8 mouse cellular contexts compared by ENCODE assay signal in genomic region chrX:60403764-60404667, GRCm38 (mm10).
A peak's percentile ranks its signal among the peaks of the same experiment; 100 is the strongest.
DNase-seq lines count a peak whose midpoint lies in the region; ATAC-seq and TF ChIP-seq lines count a peak whose summit lies in the region.

No protein-coding gene starts in this region.

- DNase-seq in G1E (ENCODE audit: low spot score) = peak; percentile 58
- DNase-seq in heart, postnatal 10 days = peak; percentile 71 to 73
- DNase-seq in layer of hippocampus, adult 18-20 months (ENCODE audit: low spot score in 2 of 2) = peak; percentile 10 to 16
- peak; percentile 76 for DNase-seq in ovary, postnatal 36 days (ENCODE audit: low spot score)
- DNase-seq in thymus, postnatal 14 days = peak; percentile 70

- H3K27ac ChIP-seq in forebrain, embryonic 12.5 days = peak overlapping the region; percentile 93
- peak overlapping the region; percentile 95 for H3K27ac ChIP-seq in lung, embryonic 16.5 days (ENCODE audit: low read length)

- H3K4me1 ChIP-seq in G1E (ENCODE audit: insufficient read depth, low read depth, low read length) = peaks cover 2% of the 10 kb centered on the region; the same call in 1 of the 2 replicates
- H3K4me1 ChIP-seq in forebrain, embryonic 12.5 days = peaks cover 15% of the 10 kb centered on the region
- H3K4me1 ChIP-seq in lung, embryonic 16.5 days (replicated peaks; ENCODE audit: control insufficient read depth, insufficient read depth, low read length) = no peaks in the 10 kb centered on the region

- WGBS in forebrain, embryonic 12.5 days = 17% methylated on average over 53 of the region's 126 CpGs
- 13% methylated on average over 39 of the region's 126 CpGs for WGBS in lung, embryonic 16.5 days

- no peaks in the 10 kb centered on the region for H3K36me3 ChIP-seq in G1E (replicated peaks)
- H3K36me3 ChIP-seq in forebrain, embryonic 12.5 days (replicated peaks) = no peaks in the 10 kb centered on the region
- no peaks in the 10 kb centered on the region for H3K36me3 ChIP-seq in lung, embryonic 16.5 days (ENCODE audit: control insufficient read depth, insufficient read depth, low read length)

- ATAC-seq in G1E (ENCODE audit: extremely low read depth, insufficient number of reproducible peaks, low FRiP score, poor library complexity, severe bottlenecking) = 0 out of 2 replicates have a peak, but pooled peaks have one; percentile 24
- ATAC-seq in cerebellum, adult (ENCODE audit: insufficient number of reproducible peaks, low FRiP score, low TSS enrichment) = peak; percentile 65
- ATAC-seq in forebrain, embryonic 12.5 days (ENCODE audit: low FRiP score) = peak; percentile 82
- peak; percentile 91 for ATAC-seq in lung, embryonic 16.5 days (ENCODE audit: low read depth)

- intact Hi-C loops in heart, postnatal 10 days (cut with DNase I) = loop anchor here (5.0 to 10.0 kb wide), 3 partner anchors 67 to 1227 kb away; no protein-coding TSS in a partner anchor

- peak overlapping the region; percentile 64 for H3K4me2 ChIP-seq in forebrain, embryonic 12.5 days
- H3K4me2 ChIP-seq in lung, embryonic 16.5 days (ENCODE audit: low read depth, low read length) = peak overlapping the region; percentile 63

- H3K27me3 ChIP-seq in G1E (ENCODE audit: insufficient read depth, low read length) = no peaks in the 10 kb centered on the region
- no peaks in the 10 kb centered on the region for H3K27me3 ChIP-seq in forebrain, embryonic 12.5 days
- H3K27me3 ChIP-seq in lung, embryonic 16.5 days (ENCODE audit: control insufficient read depth, insufficient read depth, low read depth, low read length) = no peaks in the 10 kb centered on the region

- H3K9me3 ChIP-seq in G1E (replicated peaks) = no peaks in the 10 kb centered on the region
- no peaks in the 10 kb centered on the region for H3K9me3 ChIP-seq in forebrain, embryonic 12.5 days
- H3K9me3 ChIP-seq in lung, embryonic 16.5 days (ENCODE audit: control insufficient read depth, low read length) = no peaks in the 10 kb centered on the region

- peak overlapping the region; percentile 85 for H3K9ac ChIP-seq in forebrain, embryonic 12.5 days
- peak overlapping the region; percentile 91 for H3K9ac ChIP-seq in lung, embryonic 16.5 days (ENCODE audit: low read length)

- TF ChIP-seq CTCF in G1E (IDR thresholded peaks at IDR 0.05; ENCODE audit: low read depth, low read length) = no peak

- H3K4me3 ChIP-seq in G1E (ENCODE audit: low read depth, low read length) = peak overlapping the region; percentile 80
- peak overlapping the region; percentile 69 for H3K4me3 ChIP-seq in forebrain, embryonic 12.5 days (replicated peaks)
- H3K4me3 ChIP-seq in lung, embryonic 16.5 days (ENCODE audit: low read length) = peak overlapping the region; percentile 71

Comparison
In these comparisons a context has a peak if more than half of its experiments do, and no peak if none do; other contexts are left out.
1. Peak in every context shown above with its lines: DNase-seq, ATAC-seq, H3K4me3 ChIP-seq and H3K27ac ChIP-seq.
2. ATAC-seq: peak in every context shown above with its lines; median percentile 91 in lung, embryonic 16.5 days; 82 in forebrain, embryonic 12.5 days; 65 in cerebellum, adult; 24 in G1E.
3. DNase-seq: peak in every context shown above with its lines; median percentile 76 in ovary, postnatal 36 days; 72 in heart, postnatal 10 days; 70 in thymus, postnatal 14 days; 58 in G1E; 13 in layer of hippocampus, adult 18-20 months.